Mouse (Mus musculus): Measurements from ENCODE around the gene Med25.

DNA sequence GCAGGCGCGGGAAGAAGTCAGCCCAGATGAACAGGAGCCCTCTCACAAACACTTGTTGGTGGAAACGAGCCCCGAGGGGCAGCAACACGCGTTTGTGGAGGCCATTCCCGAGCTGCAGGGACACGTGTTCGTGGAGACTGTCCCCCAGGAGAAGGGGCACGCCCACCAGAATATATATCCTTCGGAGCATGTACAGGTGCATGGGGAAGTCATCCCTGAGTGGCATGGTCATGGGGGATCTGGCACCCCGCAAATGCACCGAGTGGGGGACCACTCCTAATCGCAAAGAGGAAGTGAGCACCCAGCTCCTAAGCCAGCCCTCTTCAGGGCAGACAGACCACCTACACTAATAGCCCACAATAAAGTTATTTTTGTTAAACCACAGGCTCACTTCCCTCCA is 52.1 kb downstream of the Med25 start:
- TF ChIP-seq POLR2A (IDR thresholded peaks at IDR 0.05; ENCODE audit: borderline replicate concordance, control insufficient read depth, low read depth, low read length) = no peak
- no peak for TF ChIP-seq CTCF (IDR thresholded peaks at IDR 0.05; ENCODE audit: control insufficient read depth, insufficient read depth, low read length)

All from bone marrow, adult 2 months (tissue).